Mouse (Mus musculus) right cerebral cortex, postnatal 14 days (tissue): ENCODE measurements around the gene Pomt1.
"Not testable (repeated sequence)": the region's sequence is repeated elsewhere in the genome, so short reads cannot be mapped to it uniquely, and the experiment has no call there.

ENCODE experiments used
- DNase-seq: peaks from one replicate; pipeline ENCODE4 v3.0.0; 2022

The Pomt1 gene

GRCm38 (mm10) chr2:32287334-32287840 is 51.0 kb downstream of the Pomt1 start, which contains the start of gene Golga2:
Golga2 (plus strand) TSS chr2:32287384.
- DNase-seq = no peak

- peak; percentile 100 for DNase-seq
These were observed 51.6 kb downstream of the Pomt1 start, which contains the start of gene Swi5 for GRCm38 (mm10) chr2:32287923-32288367. Swi5 (minus strand) TSS chr2:32288075.

GRCm38 (mm10) chr2:32288371-32288931 is 52.1 kb downstream of the Pomt1 start:
- no peak for DNase-seq

- DNase-seq = no peak
These were observed 53.2 kb downstream of the Pomt1 start for GRCm38 (mm10) chr2:32289578-32289977.

GRCm38 (mm10) chr2:32294348-32294747 is 58.0 kb downstream of the Pomt1 start:
- no peak for DNase-seq

- no peak for DNase-seq
These were observed 58.9 kb downstream of the Pomt1 start for GRCm38 (mm10) chr2:32295285-32295684.

- not testable (repeated sequence) for DNase-seq
These were observed 59.5 kb downstream of the Pomt1 start for GRCm38 (mm10) chr2:32295842-32296241.

- no peak for DNase-seq
These were observed 63.1 kb downstream of the Pomt1 start for GRCm38 (mm10) chr2:32299469-32299868.

- DNase-seq = no peak
These were observed 66.6 kb downstream of the Pomt1 start for GRCm38 (mm10) chr2:32302952-32303351.

GRCm38 (mm10) chr2:32304145-32304832 is 67.9 kb downstream of the Pomt1 start:
- peak; percentile 65 for DNase-seq
